Mouse (Mus musculus) adrenal gland, postnatal 4 days (tissue): ENCODE data around the gene Luzp1. TPM values are rescaled to one million over a fixed set of nuclear protein-coding genes. Genes with fewer than 3 reads are reported as not detected.

Experiments used
- DNase-seq, 2 experiments: peaks; one replicate each; pipeline ENCODE4 v3.0.0; 2021 to 2022; ENCODE audit warnings: low spot score in 2 of 2, mixed read lengths in 2 of 2
- total RNA-seq, 2 experiments: library from RNA; stranded (reverse); gene quantifications; 2 replicates each; pipeline ENCODE4 v1.2.3; 2021

Gene Luzp1
- total RNA-seq, 2 experiments from 2014 or later, result 35.7 to 39.8 TPM

GRCm38 (mm10) chr4:136602568-136602967 lies 133.0 kb downstream of the Luzp1 start, which contains the start of gene Kdm1a:
Kdm1a (minus strand) TSS chr4:136602723.
- peak; percentile 90 to 95 for DNase-seq

Other genes with a start within 250 kb of the Luzp1 start
- gene Tcea3, start 222.0 kb upstream of the Luzp1 start, total RNA-seq, result 10 to 100 TPM; 10.6 to 13.1 TPM
- gene Zfp46, start 185.1 kb upstream of the Luzp1 start, total RNA-seq, result 10 to 100 TPM; 39.2 to 41.8 TPM
- gene Hnrnpr, start 158.8 kb upstream of the Luzp1 start, total RNA-seq, result 100 to 1,000 TPM; 132 to 134 TPM
- under 1 TPM; 0.34 to 0.99 TPM for gene Htr1d, start 46.2 kb upstream of the Luzp1 start, total RNA-seq
- under 1 TPM; 0.40 to 0.50 TPM for gene 6030445D17Rik, start 7.5 kb upstream of the Luzp1 start, total RNA-seq
- gene Kdm1a, start 133.0 kb downstream of the Luzp1 start, total RNA-seq, result 10 to 100 TPM; 71.2 to 72.4 TPM
- not detected for gene Tex46, start 140.7 kb downstream of the Luzp1 start, total RNA-seq
- gene Lactbl1, start 152.9 kb downstream of the Luzp1 start, total RNA-seq, result not detected